Comparison of ENCODE assay signal across 8 mouse cellular contexts in the genomic region with DNA sequence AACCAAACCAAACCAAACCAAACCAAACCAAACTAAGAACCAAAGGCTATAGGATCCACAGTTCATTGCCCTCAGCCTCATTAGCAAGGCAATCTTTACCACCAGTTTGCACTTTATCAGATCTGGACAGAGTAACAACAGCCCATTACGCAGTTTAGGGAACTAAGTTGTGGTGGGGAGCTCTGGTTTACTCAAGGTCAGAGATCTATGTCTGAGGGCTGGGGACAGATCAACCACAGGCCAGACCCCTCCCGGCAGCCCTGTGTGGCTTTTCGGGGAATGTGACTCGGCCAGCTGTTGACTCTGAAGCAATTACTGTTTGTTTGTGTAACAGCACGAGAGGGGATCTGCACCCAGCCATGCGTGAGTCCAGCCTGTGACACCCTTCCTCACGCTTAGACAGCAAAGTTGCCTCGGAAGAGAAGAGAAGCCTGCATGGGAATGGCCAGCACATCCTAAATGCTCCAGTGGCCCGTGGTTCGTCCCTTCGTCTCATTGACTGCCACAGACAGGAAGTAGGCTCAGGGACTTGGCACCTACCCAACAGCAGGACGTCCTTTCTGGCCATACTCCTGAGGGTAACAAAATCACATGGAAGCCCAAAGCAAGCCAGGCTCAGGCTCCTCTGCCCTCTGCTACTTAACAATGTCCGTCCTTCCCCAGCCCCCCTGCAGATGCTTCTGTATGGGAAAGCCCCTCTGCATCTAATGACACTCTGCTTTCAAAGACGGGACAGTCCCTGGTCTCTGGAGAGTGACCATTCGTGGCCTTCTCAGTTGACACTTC. TPM values are rescaled to one million over a fixed set of nuclear protein-coding genes. Genes with fewer than 3 reads are reported as not detected.
DNase-seq lines count a peak whose midpoint lies in the region; ATAC-seq and TF ChIP-seq lines count a peak whose summit lies in the region.

No protein-coding gene starts in this region.

- TF ChIP-seq POLR2A in cerebellum, adult 2 months (IDR thresholded peaks at IDR 0.05; ENCODE audit: borderline replicate concordance, insufficient read depth, low read length) = no peak

- peaks cover 37% of the 10 kb centered on the region for H3K4me1 ChIP-seq in cerebellum, adult 2 months (ENCODE audit: control insufficient read depth, insufficient read depth, low read length)
- peaks cover 2% of the 10 kb centered on the region; the same call in 1 of the 2 replicates for H3K4me1 ChIP-seq in forebrain, embryonic 12.5 days

- peak; percentile 86 for ATAC-seq in megakaryocyte progenitor cell, adult 5-6 weeks (replicated peaks; ENCODE audit: poor library complexity)
- ATAC-seq in forebrain, embryonic 12.5 days (ENCODE audit: low FRiP score) = no peak

- no peak for TF ChIP-seq CTCF in cerebellum, adult 2 months (IDR thresholded peaks at IDR 0.05; ENCODE audit: borderline replicate concordance, insufficient read depth, low read depth, low read length)

- peaks cover 89% of the 10 kb centered on the region for H3K36me3 ChIP-seq in forebrain, embryonic 12.5 days (replicated peaks)

- DNase-seq in cerebellum, adult 2 months = peak; percentile 48 to 49
- no peak for DNase-seq in cerebellum, adult 11 months
- peak; percentile 56 to 57 for DNase-seq in B cell, adult 2 months
- DNase-seq in gastrocnemius, postnatal 10 days = peak; percentile 68
- DNase-seq in kidney, postnatal 36 days = peak; percentile 76 to 82
- DNase-seq in urinary bladder, postnatal 25 days (ENCODE audit: low spot score) = no peak

- 31% methylated on average over 15 of the region's 15 CpGs for WGBS in cerebellum, adult 2 months
- WGBS in forebrain, embryonic 12.5 days = 84% methylated on average over 15 of the region's 15 CpGs

- H3K4me2 ChIP-seq in forebrain, embryonic 12.5 days = no peak overlapping the region

- H3K9me3 ChIP-seq in forebrain, embryonic 12.5 days = no peaks in the 10 kb centered on the region

- no peak overlapping the region for H3K9ac ChIP-seq in forebrain, embryonic 12.5 days

- no peaks in the 10 kb centered on the region for H3K27me3 ChIP-seq in cerebellum, adult 2 months (ENCODE audit: control insufficient read depth, insufficient read depth, low read length)
- no peaks in the 10 kb centered on the region for H3K27me3 ChIP-seq in forebrain, embryonic 12.5 days

- no peak overlapping the region for H3K4me3 ChIP-seq in cerebellum, adult 2 months (replicated peaks; ENCODE audit: insufficient read depth, low read depth, low read length)
- no peak overlapping the region for H3K4me3 ChIP-seq in forebrain, embryonic 12.5 days (replicated peaks)

- 0 out of 2 replicates have a peak overlapping the region, but pooled peaks have one; percentile 17 for H3K27ac ChIP-seq in cerebellum, adult 2 months (ENCODE audit: insufficient read depth, low read length)
- H3K27ac ChIP-seq in forebrain, embryonic 12.5 days = no peak overlapping the region

RNA-seq across cellular contexts. Expression of gene Lrp1, which starts 16.3 kb away (rescaled TPM):
- polyA plus RNA-seq in cerebellum, adult 2 months (2012; rRNA removed) = 346 and 366 TPM in 2 replicates
- 100 to 1,000 TPM; 105 to 132 TPM for total RNA-seq in gastrocnemius, postnatal 10 days (2021)
- total RNA-seq in megakaryocyte progenitor cell, adult 5-6 weeks (2015) = 9.8 and 10.0 TPM in 2 replicates
- 4.5 and 7.3 TPM in 2 replicates for total RNA-seq in megakaryocyte progenitor cell, adult 5-6 weeks (2017)
- 81.4 and 81.8 TPM in 2 replicates for polyA plus RNA-seq in forebrain, embryonic 12.5 days (2016; fragmentation: Nextera tagmentation; extraction: Ambion mirVana)

RNA-seq across cellular contexts. Expression of gene Stat6, which starts 38.1 kb away (rescaled TPM):
- polyA plus RNA-seq in cerebellum, adult 2 months (2012; rRNA removed) = 8.7 TPM in 2 replicates
- total RNA-seq in gastrocnemius, postnatal 10 days (2021) = 10 to 100 TPM; 15.8 to 24.4 TPM
- total RNA-seq in megakaryocyte progenitor cell, adult 5-6 weeks (2015) = 27.3 and 29.6 TPM in 2 replicates
- total RNA-seq in megakaryocyte progenitor cell, adult 5-6 weeks (2017) = 38.9 and 42.7 TPM in 2 replicates
- polyA plus RNA-seq in forebrain, embryonic 12.5 days (2016; fragmentation: Nextera tagmentation; extraction: Ambion mirVana) = 4.5 and 5.4 TPM in 2 replicates

Comparison
In these comparisons a context has a peak if more than half of its experiments do, and no peak if none do; other contexts are left out.
1. DNase-seq: peak in cerebellum, adult 2 months (2 of 2), B cell, adult 2 months (2 of 2), gastrocnemius, postnatal 10 days (single experiment) and kidney, postnatal 36 days (2 of 2); none in cerebellum, adult 11 months (single experiment) and urinary bladder, postnatal 25 days (single experiment).
2. RNA of gene Lrp1, which starts 16.3 kb away (total RNA-seq): 105 to 132 TPM in gastrocnemius, postnatal 10 days; 4.5 to 10.0 TPM in megakaryocyte progenitor cell, adult 5-6 weeks; every median in the first group is over 4 times any median in the second.